Mouse (Mus musculus): ENCODE results near the gene Nufip2.
A peak's percentile ranks its signal among the peaks of the same experiment; 100 is the strongest.
"Not testable (repeated sequence)": the region's sequence is repeated elsewhere in the genome, so short reads cannot be mapped to it uniquely, and the experiment has no call there.

Gene Nufip2

GRCm38 (mm10) chr11:77685383-77686265 lies at the start of gene Nufip2:
Gene Nufip2, plus strand, starts transcription at chr11:77686155.
- DNase-seq: peak; percentile 98 to 99

GRCm38 (mm10) chr11:77641390-77641789 lies 44.6 kb upstream of the Nufip2 start:
- DNase-seq: no peak

GRCm38 (mm10) chr11:77645481-77645880 lies 40.5 kb upstream of the Nufip2 start:
- DNase-seq: no peak

- no peak for DNase-seq
Observed at GRCm38 (mm10) chr11:77648878-77649277, 37.1 kb upstream of the Nufip2 start.

GRCm38 (mm10) chr11:77652484-77652883 lies 33.5 kb upstream of the Nufip2 start:
- DNase-seq: no peak

- not testable (repeated sequence) for DNase-seq
Observed at GRCm38 (mm10) chr11:77653406-77654190, 32.4 kb upstream of the Nufip2 start.

- DNase-seq: no peak
Observed at GRCm38 (mm10) chr11:77659986-77660385, 26.0 kb upstream of the Nufip2 start.

- no peak for DNase-seq
Observed at GRCm38 (mm10) chr11:77663639-77664038, 22.3 kb upstream of the Nufip2 start.

- DNase-seq: no peak
Observed at GRCm38 (mm10) chr11:77664046-77664445, 21.9 kb upstream of the Nufip2 start.

GRCm38 (mm10) chr11:77665384-77665783 lies 20.6 kb upstream of the Nufip2 start:
- DNase-seq: not testable (repeated sequence)

GRCm38 (mm10) chr11:77666766-77667165 lies 19.2 kb upstream of the Nufip2 start:
- not testable (repeated sequence) for DNase-seq

- DNase-seq: no peak
Observed at GRCm38 (mm10) chr11:77672746-77673145, 13.2 kb upstream of the Nufip2 start.

- no peak for DNase-seq
Observed at GRCm38 (mm10) chr11:77673428-77673991, 12.4 kb upstream of the Nufip2 start.

- no peak for DNase-seq
Observed at GRCm38 (mm10) chr11:77680018-77680417, 5.9 kb upstream of the Nufip2 start.

GRCm38 (mm10) chr11:77684896-77685295 lies 1.1 kb upstream of the Nufip2 start:
- DNase-seq: no peak

- DNase-seq: peak; percentile 33 to 49
Observed at GRCm38 (mm10) chr11:77686346-77686840, 438 bp downstream of the Nufip2 start.

- DNase-seq: peak; percentile 55 to 65
Observed at GRCm38 (mm10) chr11:77686841-77687540, 1.0 kb downstream of the Nufip2 start.

- peak; percentile 38 to 49 for DNase-seq
Observed at GRCm38 (mm10) chr11:77687541-77688131, 1.7 kb downstream of the Nufip2 start.

- DNase-seq: no peak
Observed at GRCm38 (mm10) chr11:77693026-77693425, 7.1 kb downstream of the Nufip2 start.

GRCm38 (mm10) chr11:77697232-77697631 lies 11.3 kb downstream of the Nufip2 start:
- no peak for DNase-seq

GRCm38 (mm10) chr11:77705920-77706319 lies 20.0 kb downstream of the Nufip2 start:
- no peak for DNase-seq

- no peak for DNase-seq
Observed at GRCm38 (mm10) chr11:77709039-77709438, 23.1 kb downstream of the Nufip2 start.

Measured in spleen, adult 18-20 months (tissue).